Mouse (Mus musculus) olfactory bulb, adult 2 months (tissue): ENCODE results near the gene Cyp4f14.
A peak's percentile ranks its signal among the peaks of the same experiment; 100 is the strongest.

Experiments
- CTCF ChIP-seq: fragments of 200-500 bp; IDR thresholded peaks from 2 replicates; pipeline ENCODE4 v1.5.1; 2012; ENCODE audit warnings: low read depth, mild to moderate bottlenecking, low read length, moderate library complexity; ENCODE audit not compliant: insufficient read depth
- POLR2A ChIP-seq: fragments of 200-500 bp; IDR thresholded peaks from 2 replicates; pipeline ENCODE4 v1.6.1; 2012; ENCODE audit warnings: mild to moderate bottlenecking, low read depth, low read length, moderate library complexity; ENCODE audit not compliant: insufficient read depth

GRCm38 (mm10) chr17:32905239-32905638, 11.9 kb downstream of the Cyp4f14 start:
- TF ChIP-seq CTCF (peak; percentile 51; the same call in 1 of the 2 replicates), POLR2A (no peak)
